Mouse (Mus musculus): ENCODE results near the gene Speer1. TPM values are rescaled to one million over a fixed set of nuclear protein-coding genes. Genes with fewer than 3 reads are reported as not detected.

Gene Speer1
- polyA plus RNA-seq (2021; fragmentation: Nextera tagmentation) = not detected in 2 replicates
- long read RNA-seq, experiment 1 = 0 reads
- long read RNA-seq, experiment 2 = 0 reads

GRCm38 (mm10) chr5:11341216-11341615 lies at the start of gene Speer1:
Speer1 (plus strand) TSS chr5:11341516.

Other genes with a start within 250 kb of the Speer1 start
- gene Gm8879, start 213.9 kb upstream of the Speer1 start, polyA plus RNA-seq (2021; fragmentation: Nextera tagmentation) = not detected in 2 replicates
- not detected in 2 replicates for gene Gm5861, start 158.4 kb upstream of the Speer1 start, polyA plus RNA-seq (2021; fragmentation: Nextera tagmentation)
- not detected in 2 replicates for gene Gm8890, start 85.5 kb upstream of the Speer1 start, polyA plus RNA-seq (2021; fragmentation: Nextera tagmentation)
- gene Gm8897, start 74.9 kb downstream of the Speer1 start, polyA plus RNA-seq (2021; fragmentation: Nextera tagmentation) = not detected in 2 replicates
- gene Gm8906, start 161.2 kb downstream of the Speer1 start, polyA plus RNA-seq (2021; fragmentation: Nextera tagmentation) = not detected in 2 replicates